Mouse (Mus musculus): ENCODE data around the gene 1700122O11Rik.
A peak's percentile ranks its signal among the peaks of the same experiment; 100 is the strongest.

The 1700122O11Rik gene

DNA sequence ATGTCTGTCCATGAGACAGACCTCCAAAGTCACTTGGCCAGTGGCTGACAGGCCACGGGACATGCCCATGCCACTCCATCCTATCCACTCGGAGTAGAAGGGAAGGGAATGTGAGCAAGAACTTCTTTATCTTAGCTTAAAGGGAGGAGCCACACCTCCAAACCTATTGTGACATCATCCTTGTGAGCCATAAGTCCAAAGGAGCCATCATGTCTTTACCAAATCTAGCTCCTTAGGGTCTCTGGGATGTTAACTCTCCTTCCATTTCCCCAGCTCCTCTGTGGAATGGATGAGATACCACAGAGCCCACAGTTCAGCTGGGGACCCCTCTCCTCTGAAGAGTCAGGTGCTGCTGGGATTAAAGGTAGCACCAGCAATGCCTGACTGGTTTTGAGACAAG is at the start of gene 1700122O11Rik:
1700122O11Rik (minus strand) TSS at position 101 of the 400 bp plus-strand sequence.
- DNase-seq (ENCODE audit: low read depth, low spot score) = no peak

GRCm38 (mm10) chr17:48080626-48081025 is 42.5 kb upstream of the 1700122O11Rik start:
- DNase-seq (ENCODE audit: low read depth, low spot score) = peak; percentile 68

DNA sequence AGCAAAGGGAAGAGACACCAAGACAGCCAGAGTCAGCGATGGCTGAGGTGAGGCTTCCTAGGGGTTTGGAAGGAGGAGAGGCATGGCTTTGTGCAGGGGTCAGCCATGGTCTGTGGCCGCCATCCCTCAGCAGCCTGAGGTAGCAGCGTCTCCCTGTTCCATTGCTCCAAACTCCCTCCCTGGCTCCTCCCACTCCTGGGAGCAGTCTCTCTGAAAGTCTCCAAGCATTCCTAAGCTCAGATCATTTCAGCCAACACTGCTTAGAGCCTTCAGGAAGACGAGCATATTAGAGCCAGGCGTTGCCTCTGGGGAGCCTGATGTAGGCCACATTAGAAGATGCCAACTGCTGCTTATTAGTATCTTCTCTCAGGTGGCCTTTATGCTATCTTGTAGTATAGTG is 29.6 kb upstream of the 1700122O11Rik start:
- no peak for DNase-seq (ENCODE audit: low read depth, low spot score)

DNA sequence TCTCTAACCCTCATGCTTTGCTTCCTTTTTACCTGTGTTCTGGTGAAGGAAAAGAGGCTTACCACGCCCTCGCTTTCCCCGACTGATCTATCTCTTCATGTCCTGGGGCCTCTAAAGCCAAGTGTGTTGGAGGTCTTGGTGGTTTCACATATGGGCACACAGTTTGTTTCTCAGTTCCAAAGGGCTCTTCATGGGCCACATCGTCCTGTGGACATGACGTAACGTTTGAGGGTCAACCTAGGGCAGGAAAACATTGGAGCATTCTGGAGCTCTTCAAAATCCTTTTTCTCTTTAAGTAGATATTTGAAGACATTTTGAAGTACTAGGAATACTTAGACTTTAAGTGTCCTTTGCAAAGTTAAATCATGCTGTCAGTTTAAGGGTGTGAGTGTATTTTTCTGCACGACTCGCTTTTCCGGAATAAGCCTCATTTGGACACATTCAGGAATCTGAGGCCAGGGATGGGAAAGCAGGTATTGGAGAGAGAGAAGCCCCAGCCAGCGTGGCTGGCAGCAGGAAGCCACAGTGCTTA is 29.1 kb upstream of the 1700122O11Rik start:
- DNase-seq (ENCODE audit: low read depth, low spot score) = no peak

DNA sequence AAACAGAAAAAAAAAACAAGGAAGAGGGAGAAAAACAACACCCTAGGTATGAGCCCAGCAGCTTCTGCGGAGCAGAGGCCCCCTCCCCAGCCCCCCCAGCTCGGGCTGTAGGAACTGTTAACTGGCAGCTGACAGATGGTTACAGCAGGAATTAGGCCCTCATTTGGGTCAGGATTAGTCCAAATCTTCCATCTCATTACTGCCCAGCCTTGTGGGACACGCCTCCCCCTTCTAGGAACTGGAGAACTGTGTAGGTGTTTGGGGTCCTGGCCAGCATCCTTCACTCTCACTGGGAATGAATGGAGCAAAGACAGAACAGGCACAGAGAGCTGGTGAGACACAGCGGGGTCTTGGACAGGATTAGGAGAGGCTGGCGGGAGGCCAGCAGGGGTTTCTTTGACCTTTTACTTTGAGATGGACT is 27.0 kb upstream of the 1700122O11Rik start:
- DNase-seq (ENCODE audit: low read depth, low spot score) = no peak

DNA sequence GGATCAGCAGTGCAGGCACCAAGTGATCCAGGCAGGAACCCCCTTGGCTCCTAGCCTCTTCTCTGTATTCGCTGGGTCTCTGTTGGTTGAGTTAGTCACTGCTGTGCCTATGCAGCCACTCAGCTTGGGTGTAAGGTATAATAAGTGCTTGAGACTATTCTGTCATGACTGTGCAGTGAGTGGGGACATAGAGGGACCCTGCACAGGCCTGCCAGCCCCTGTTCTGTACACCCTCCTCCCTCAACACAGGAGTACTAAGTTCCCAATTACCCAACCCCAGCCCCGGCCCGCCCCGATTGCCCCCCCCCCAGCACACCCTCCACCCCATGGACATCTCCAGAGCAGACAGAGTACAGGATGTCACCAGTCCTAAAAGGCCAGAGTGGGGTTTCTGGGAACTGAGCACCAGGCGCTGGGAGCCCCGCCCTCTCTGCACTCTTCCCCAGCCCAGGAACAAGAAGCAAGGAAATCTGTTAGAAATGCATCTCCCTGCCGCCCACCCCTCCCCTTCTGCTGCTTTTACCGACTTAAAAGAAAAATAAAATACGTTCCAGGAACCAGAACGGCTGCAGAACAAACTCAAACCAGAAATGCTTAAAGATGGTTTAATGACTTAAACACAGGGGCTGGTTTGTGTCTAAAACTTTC is 26.2 kb upstream of the 1700122O11Rik start:
- no peak for DNase-seq (ENCODE audit: low read depth, low spot score)

DNA sequence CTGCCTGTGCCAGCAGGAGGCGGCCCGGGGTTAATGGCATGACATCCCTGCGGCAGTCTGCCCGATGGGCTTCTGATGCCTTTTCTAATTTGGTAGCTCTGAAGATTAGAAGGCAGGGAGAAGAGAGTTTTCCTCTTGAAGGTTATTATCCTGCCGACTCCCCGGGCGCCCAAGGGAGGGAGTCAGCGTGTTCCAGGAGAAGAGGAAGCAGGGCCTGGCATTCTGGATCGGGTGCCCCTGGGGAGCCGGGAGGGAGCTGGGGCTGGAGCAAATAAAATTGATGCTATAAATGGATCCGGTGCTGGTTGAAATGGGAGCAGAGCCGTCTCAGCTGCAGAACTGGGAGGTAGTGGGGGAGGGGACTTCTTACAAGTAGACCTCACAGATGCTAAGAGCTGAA is 19.3 kb upstream of the 1700122O11Rik start:
- DNase-seq (ENCODE audit: low read depth, low spot score) = no peak

GRCm38 (mm10) chr17:48055076-48055816 is 17.2 kb upstream of the 1700122O11Rik start:
- no peak for DNase-seq (ENCODE audit: low read depth, low spot score)

DNA sequence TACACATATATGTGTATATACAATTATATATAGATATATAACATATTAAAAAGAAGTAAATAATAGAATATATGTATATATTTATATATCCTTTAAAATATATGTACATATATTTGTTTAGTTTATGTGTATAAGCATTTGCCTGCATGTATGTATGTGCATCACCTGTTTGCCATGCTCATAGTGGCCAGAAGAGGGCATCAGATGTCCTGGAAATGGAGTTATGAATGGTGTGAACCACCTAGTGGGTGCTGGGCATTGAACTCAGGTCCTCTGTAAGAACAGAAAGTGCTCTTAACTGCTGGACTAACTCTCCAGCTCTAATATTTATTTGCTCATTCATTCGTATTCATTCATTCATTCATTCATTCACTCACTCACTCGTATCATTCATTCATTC is 15.6 kb upstream of the 1700122O11Rik start:
- DNase-seq (ENCODE audit: low read depth, low spot score) = peak; percentile 40

DNA sequence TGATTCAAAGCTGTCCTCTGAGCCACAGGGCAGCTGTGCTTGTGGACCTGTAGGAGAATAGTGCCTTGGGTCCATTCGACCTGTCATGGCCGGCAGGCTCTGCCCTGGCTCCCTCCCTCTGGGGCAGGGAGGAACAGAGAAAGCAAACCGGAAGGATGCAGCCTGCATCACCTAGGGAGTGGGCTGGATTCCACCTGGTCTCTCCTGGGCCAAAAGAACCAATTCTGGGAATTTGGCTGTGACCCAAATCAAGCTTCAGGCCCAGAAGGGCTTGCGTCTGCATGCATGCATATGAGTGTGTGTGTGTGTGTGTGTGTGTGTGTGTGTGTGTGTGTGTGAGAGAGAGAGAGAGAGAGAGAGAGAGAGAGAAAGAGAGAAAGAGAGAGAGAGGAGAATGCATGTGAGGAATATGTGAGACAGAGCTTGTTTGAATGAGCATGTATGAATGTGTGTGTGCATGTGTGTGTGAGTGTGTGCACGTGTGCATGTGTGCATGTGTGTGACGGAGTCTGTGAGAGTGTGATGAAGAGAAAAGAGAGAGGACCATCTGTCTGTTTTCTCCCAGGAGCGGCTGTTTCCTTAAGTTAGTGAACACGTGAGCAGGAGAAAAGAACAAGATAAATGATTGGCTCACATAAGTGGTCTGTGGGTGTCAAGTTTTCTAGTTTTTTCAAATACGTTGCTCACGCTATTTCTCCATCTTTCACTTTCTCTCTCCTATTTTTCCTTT is 14.4 kb upstream of the 1700122O11Rik start:
- no peak for DNase-seq (ENCODE audit: low read depth, low spot score)

- DNase-seq (ENCODE audit: low read depth, low spot score) = no peak
These were observed 13.7 kb upstream of the 1700122O11Rik start for GRCm38 (mm10) chr17:48051638-48052337.

DNA sequence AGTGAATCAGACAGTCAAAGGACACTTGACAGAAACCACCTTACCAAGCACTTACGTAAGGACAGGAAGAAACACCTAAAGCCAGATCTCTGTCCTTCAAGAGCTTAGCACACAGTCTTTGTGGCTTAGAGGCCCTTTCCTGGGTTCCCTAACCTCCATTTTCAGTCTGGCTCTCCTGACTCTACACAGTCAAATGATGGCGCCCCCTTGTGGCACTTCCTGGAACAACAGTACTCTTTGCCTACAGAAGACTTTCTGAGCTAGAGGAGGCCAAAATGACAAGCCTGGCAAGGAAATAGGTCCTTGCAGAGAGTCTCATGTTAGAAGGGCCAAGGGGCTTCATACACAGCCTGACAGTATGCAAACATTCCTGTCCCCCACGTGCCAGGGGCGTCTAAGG is 7.5 kb upstream of the 1700122O11Rik start:
- DNase-seq (ENCODE audit: low read depth, low spot score) = peak; percentile 87

GRCm38 (mm10) chr17:48043154-48043880 is 5.2 kb upstream of the 1700122O11Rik start:
- DNase-seq (ENCODE audit: low read depth, low spot score) = no peak

GRCm38 (mm10) chr17:48041351-48042287 is 3.5 kb upstream of the 1700122O11Rik start:
- peak; percentile 81 for DNase-seq (ENCODE audit: low read depth, low spot score)

DNA sequence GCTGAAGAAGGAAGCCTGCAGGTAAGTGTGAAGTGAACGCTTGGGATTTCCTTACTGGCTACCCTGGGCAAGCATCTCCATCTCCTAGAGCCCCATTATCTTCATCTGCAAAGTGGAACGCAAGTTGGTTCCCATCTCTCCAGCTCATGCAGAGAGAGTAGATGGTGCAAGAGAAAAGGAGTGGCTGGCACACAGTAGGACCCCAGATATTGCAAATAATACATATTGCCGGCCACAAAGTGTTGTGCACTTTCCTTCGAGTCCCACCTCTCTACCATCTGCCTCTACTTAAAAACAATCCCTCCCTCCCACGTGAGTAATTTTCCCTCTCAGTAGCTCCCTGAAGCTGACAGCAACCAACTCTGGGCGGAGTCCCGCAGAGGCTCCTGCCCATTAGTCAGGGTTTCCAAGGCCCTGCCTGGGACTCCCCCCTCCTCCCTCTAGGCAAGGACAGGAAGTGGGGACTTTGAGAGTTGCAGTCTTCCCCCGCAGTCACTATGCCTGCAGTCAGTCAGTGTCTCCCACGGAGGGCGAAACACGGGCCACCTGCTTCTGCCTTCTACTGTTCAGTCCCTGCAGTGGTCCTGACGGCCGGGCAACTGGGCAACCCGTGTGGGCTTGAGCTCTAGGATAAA is 1.3 kb upstream of the 1700122O11Rik start:
- peak; percentile 69 for DNase-seq (ENCODE audit: low read depth, low spot score)

GRCm38 (mm10) chr17:48036921-48037320 is 1.2 kb downstream of the 1700122O11Rik start:
- peak; percentile 50 for DNase-seq (ENCODE audit: low read depth, low spot score)

DNA sequence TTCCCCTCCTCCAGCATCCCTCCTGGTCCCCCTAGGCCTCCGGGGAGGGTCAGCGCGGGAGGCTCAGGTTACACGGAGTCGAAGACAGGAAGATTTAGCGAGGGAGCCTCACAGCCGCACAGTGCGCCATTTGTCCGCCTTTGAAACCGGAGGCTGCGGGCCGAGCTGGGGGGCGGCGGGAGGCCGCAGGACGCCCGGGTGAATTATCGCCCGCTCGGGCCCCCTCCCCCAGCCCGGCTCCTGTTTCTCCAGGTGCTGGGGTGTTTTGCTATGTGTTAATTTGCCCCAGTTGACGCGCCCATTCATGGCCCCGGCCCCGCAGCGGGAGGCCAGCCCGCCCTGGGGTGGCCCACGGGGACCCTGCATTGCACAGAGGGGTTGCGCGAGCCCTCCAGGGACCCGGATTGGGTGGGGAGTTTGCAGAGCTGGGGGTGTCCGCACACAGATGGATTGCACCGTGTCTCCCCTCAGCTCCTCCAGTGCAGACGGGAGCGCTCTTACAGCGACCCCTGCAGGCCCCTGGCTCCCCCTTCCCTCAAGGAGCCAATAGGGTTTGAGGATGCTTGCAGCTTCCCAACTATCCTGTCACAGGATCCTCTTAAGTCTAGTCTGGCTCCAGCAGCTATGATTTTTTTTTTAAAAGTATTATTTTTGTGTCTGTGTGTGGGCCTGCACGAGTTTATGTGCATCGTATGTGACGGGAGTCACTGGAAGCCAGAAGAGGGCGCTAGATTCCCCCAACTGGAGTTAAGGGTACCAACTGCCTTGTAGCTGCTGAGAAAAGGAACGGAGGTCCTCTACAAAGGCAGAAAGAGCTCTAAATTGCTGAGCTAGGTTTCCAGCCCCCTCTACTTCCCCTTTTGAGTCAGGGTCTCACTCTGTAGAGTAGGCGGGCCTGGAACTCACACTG is 6.3 kb downstream of the 1700122O11Rik start:
- peak; percentile 85 for DNase-seq (ENCODE audit: low read depth, low spot score)

DNA sequence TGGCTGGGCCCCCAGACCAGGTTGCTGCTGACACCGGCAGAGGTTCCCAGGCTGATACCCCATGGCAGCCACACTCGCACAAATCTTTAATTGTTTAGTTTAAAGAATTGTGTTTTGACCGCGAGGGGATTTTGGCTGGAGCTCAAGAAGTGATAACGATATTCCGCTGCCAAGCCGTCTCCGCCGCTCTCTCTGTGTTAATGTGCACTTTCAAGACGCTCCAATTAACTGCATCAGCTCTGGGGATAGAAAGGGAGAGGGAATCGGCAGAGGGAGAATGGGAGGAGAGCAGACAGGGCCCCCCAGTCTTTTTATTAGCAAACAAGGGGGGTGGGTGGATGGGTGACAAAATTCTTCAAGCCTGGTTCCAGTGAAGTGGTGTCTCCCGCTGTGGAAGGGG is 8.9 kb downstream of the 1700122O11Rik start:
- no peak for DNase-seq (ENCODE audit: low read depth, low spot score)

Data from ZHBTc4 (cell line).